Mouse (Mus musculus) myocyte (in vitro differentiated cells): ENCODE measurements around the gene Snapin. TPM values are rescaled to one million over a fixed set of nuclear protein-coding genes. Genes with fewer than 3 reads are reported as not detected.
A peak's percentile ranks its signal among the peaks of the same experiment; 100 is the strongest.

ENCODE experiments used
- H3K27me3 ChIP-seq: one replicate; pipeline ENCODE4 v1.6.1; 2011; ENCODE audit not compliant: control insufficient read depth, insufficient read depth, insufficient read length
- H3K36me3 ChIP-seq: one replicate; pipeline ENCODE4 v1.6.1; 2011; ENCODE audit not compliant: control insufficient read depth, insufficient read depth
- H3K4me2 ChIP-seq: one replicate; pipeline ENCODE4 v1.6.1; 2011; ENCODE audit warnings: low read depth, control low read depth
- H3K4me3 ChIP-seq: one replicate; pipeline ENCODE4 v1.5.1; 2011; ENCODE audit warnings: mild to moderate bottlenecking, control low read depth, moderate library complexity
- H3K79me2 ChIP-seq: one replicate; pipeline ENCODE4 v1.6.1; 2011; ENCODE audit not compliant: control insufficient read depth, insufficient read depth
- H3ac ChIP-seq: one replicate; pipeline ENCODE4 v1.6.1; 2011; ENCODE audit not compliant: control insufficient read depth, insufficient read length
- CEBPB ChIP-seq: IDR thresholded peaks from 2 replicates; pipeline ENCODE4 v1.6.1; 2011; ENCODE audit warnings: mild to moderate bottlenecking, moderate library complexity; ENCODE audit not compliant: poor library complexity, insufficient read depth, severe bottlenecking
- E2F4 ChIP-seq: IDR thresholded peaks from one replicate; pipeline ENCODE4 v1.6.1; 2011; ENCODE audit warnings: mild to moderate bottlenecking, control low read depth, moderate library complexity; ENCODE audit not compliant: insufficient read depth
- MAX ChIP-seq: IDR thresholded peaks from one replicate; pipeline ENCODE4 v1.6.1; 2011; ENCODE audit warnings: low read depth, mild to moderate bottlenecking, control low read depth
- MYOD1 ChIP-seq, 3 experiments: IDR thresholded peaks; one replicate each; pipeline ENCODE4 v1.6.1; 2011; ENCODE audit warnings: control low read depth in 2 of 3, low read depth in 2 of 3, mild to moderate bottlenecking in 2 of 3, moderate library complexity in 1 of 3; ENCODE audit not compliant: insufficient read length in 2 of 3, control insufficient read depth in 1 of 3
- MYOG ChIP-seq, 3 experiments: IDR thresholded peaks; one replicate each; pipeline ENCODE4 v1.6.1; 2011; ENCODE audit warnings: control low read depth in 2 of 3, low read depth in 2 of 3, mild to moderate bottlenecking in 2 of 3; ENCODE audit not compliant: insufficient read length in 2 of 3, control insufficient read depth in 1 of 3, insufficient read depth in 1 of 3
- POLR2A ChIP-seq: IDR thresholded peaks from one replicate; pipeline ENCODE4 v1.6.1; 2011; ENCODE audit warnings: low read depth, mild to moderate bottlenecking, control low read depth, moderate library complexity; ENCODE audit not compliant: insufficient read length
- POLR2AphosphoS2 ChIP-seq: IDR thresholded peaks from one replicate; pipeline ENCODE4 v1.6.1; 2011; ENCODE audit warnings: low read depth, control low read depth; ENCODE audit not compliant: insufficient read length
- REST ChIP-seq: IDR thresholded peaks from one replicate; pipeline ENCODE4 v1.6.1; 2011; ENCODE audit warnings: mild to moderate bottlenecking, control low read depth, moderate library complexity; ENCODE audit not compliant: insufficient read depth, insufficient read length
- SRF ChIP-seq: IDR thresholded peaks from one replicate; pipeline ENCODE4 v1.6.1; 2011; ENCODE audit warnings: low read depth; ENCODE audit not compliant: control insufficient read depth, insufficient read length
- TCF12 ChIP-seq: IDR thresholded peaks from one replicate; pipeline ENCODE4 v1.6.1; 2011; ENCODE audit warnings: mild to moderate bottlenecking, control low read depth; ENCODE audit not compliant: poor library complexity, insufficient read depth, severe bottlenecking
- TCF3 ChIP-seq: IDR thresholded peaks from one replicate; pipeline ENCODE4 v1.6.1; 2011; ENCODE audit warnings: low read depth, control low read depth; ENCODE audit not compliant: insufficient read length
- USF1 ChIP-seq: IDR thresholded peaks from one replicate; pipeline ENCODE4 v1.6.1; 2011; ENCODE audit warnings: low read depth, mild to moderate bottlenecking, control low read depth, moderate library complexity
- polyA plus RNA-seq: library from polyadenylated mRNA; unstranded; fragments of >200 nt; fragmentation: generic; extraction: Trizol; gene quantifications from one replicate; pipeline ENCODE4 v1.2.1, GENCODE M21; 2012; ENCODE audit warnings: missing spikeins

The Snapin gene
- polyA plus RNA-seq, 1 experiment, result 33.7 TPM

GRCm38 (mm10) chr3:90506362-90506761, 15.5 kb upstream of the Snapin start:
- peaks cover 61% of the 10 kb centered on the region for H3K79me2 ChIP-seq

DNA sequence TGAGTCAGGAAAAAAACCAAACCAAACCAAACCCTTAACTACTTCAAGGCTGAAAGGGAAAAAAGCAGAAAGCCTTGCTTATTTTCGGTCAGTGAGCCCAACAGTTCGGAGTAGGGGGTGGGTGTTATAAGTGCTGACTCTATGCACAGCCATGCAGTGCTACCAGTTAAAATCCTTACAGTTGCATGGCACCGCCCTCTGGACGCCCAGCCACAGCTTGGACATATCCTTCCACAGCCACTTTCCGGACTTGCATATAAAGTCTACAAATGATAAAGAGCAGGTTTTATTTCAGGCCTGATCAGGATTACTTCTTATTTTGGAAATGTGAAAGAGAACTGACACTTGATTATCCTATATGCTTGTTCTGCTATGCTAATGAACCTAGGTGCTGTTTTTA, 14.4 kb upstream of the Snapin start:
- Histone ChIP-seq H3K4me2 (no peak overlapping the region), H3K36me3 (peaks cover 72% of the 10 kb centered on the region), H3K79me2 (peaks cover 61% of the 10 kb centered on the region), H3K4me3 (no peak overlapping the region), H3K27me3 (no peaks in the 10 kb centered on the region), H3ac (no peak overlapping the region)
- TF ChIP-seq TCF12, result no peak
- no peak for TF ChIP-seq MYOG (IDR thresholded peaks at IDR 0.05; ENCODE audit: control insufficient read depth in 1 of 3, insufficient read depth in 1 of 3, insufficient read length in 2 of 3, low read depth in 2 of 3)
- no peak for TF ChIP-seq MYOD1 (IDR thresholded peaks at IDR 0.05; ENCODE audit: control insufficient read depth in 1 of 3, insufficient read length in 2 of 3, low read depth in 2 of 3)

More at GRCm38 (mm10) chr3:90506362-90506761, 15.5 kb upstream of the Snapin start:
- Histone ChIP-seq H3ac (no peak overlapping the region), H3K36me3 (peaks cover 64% of the 10 kb centered on the region), H3K4me3 (no peak overlapping the region), H3K4me2 (no peak overlapping the region), H3K27me3 (no peaks in the 10 kb centered on the region)
- TF ChIP-seq CEBPB (no peak), E2F4 (no peak), POLR2AphosphoS2 (no peak), REST (no peak), MYOD1 (IDR thresholded peaks at IDR 0.05; ENCODE audit: control insufficient read depth in 1 of 3, insufficient read length in 2 of 3, low read depth in 2 of 3) (no peak), POLR2A (no peak), USF1 (no peak), SRF (no peak), MAX (no peak), TCF3 (no peak), MYOG (IDR thresholded peaks at IDR 0.05; ENCODE audit: control insufficient read depth in 1 of 3, insufficient read depth in 1 of 3, insufficient read length in 2 of 3, low read depth in 2 of 3) (no peak), TCF12 (no peak)

DNA sequence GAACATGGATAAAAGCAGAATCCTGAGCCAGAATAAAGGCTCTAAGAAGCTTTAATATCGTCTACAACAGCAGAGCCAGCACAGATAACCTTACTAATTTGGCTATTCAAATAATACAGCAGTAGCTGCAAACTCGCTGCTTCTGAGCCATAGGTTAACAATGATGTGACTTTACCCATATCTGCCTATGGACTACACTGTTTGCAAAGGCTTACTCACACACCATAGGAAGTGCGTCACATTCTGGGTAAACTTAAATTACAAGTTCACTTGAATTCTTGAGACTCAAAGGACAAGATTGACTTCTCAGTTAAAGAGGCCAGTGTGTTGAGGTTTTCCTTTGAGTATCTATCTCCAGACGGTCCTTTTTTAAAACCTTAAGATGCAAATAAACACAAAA, 12.6 kb upstream of the Snapin start:
- Histone ChIP-seq H3K27me3 (no peaks in the 10 kb centered on the region), H3ac (no peak overlapping the region), H3K4me3 (no peak overlapping the region), H3K36me3 (peaks cover 84% of the 10 kb centered on the region), H3K79me2 (peaks cover 55% of the 10 kb centered on the region), H3K4me2 (no peak overlapping the region)
- no peak for TF ChIP-seq E2F4
- TF ChIP-seq MYOG (IDR thresholded peaks at IDR 0.05; ENCODE audit: control insufficient read depth in 1 of 3, insufficient read depth in 1 of 3, insufficient read length in 2 of 3, low read depth in 2 of 3), result no peak
- no peak for TF ChIP-seq TCF12
- TF ChIP-seq REST, result no peak
- no peak for TF ChIP-seq TCF3
- no peak for TF ChIP-seq SRF
- TF ChIP-seq MAX, result no peak
- no peak for TF ChIP-seq POLR2AphosphoS2
- no peak for TF ChIP-seq USF1
- TF ChIP-seq MYOD1 (IDR thresholded peaks at IDR 0.05; ENCODE audit: control insufficient read depth in 1 of 3, insufficient read length in 2 of 3, low read depth in 2 of 3), result no peak
- no peak for TF ChIP-seq CEBPB

- Histone ChIP-seq H3ac (no peak overlapping the region), H3K79me2 (no peaks in the 10 kb centered on the region), H3K4me3 (no peak overlapping the region), H3K36me3 (peaks cover 53% of the 10 kb centered on the region), H3K27me3 (no peaks in the 10 kb centered on the region), H3K4me2 (no peak overlapping the region)
- TF ChIP-seq TCF3 (no peak), E2F4 (no peak), CEBPB (no peak), POLR2A (no peak), MAX (no peak), REST (no peak), MYOG (IDR thresholded peaks at IDR 0.05; ENCODE audit: control insufficient read depth in 1 of 3, insufficient read depth in 1 of 3, insufficient read length in 2 of 3, low read depth in 2 of 3) (no peak), MYOD1 (IDR thresholded peaks at IDR 0.05; ENCODE audit: control insufficient read depth in 1 of 3, insufficient read length in 2 of 3, low read depth in 2 of 3) (no peak), USF1 (no peak), POLR2AphosphoS2 (no peak), TCF12 (no peak), SRF (no peak)
Observed at GRCm38 (mm10) chr3:90497597-90497996, 6.8 kb upstream of the Snapin start.

- Histone ChIP-seq H3ac (no peak overlapping the region), H3K4me2 (no peak overlapping the region), H3K79me2 (no peaks in the 10 kb centered on the region), H3K36me3 (peaks cover 37% of the 10 kb centered on the region), H3K27me3 (no peaks in the 10 kb centered on the region), H3K4me3 (no peak overlapping the region)
- TF ChIP-seq MAX (no peak), SRF (no peak), REST (no peak), MYOD1 (IDR thresholded peaks at IDR 0.05; ENCODE audit: control insufficient read depth in 1 of 3, insufficient read length in 2 of 3, low read depth in 2 of 3) (no peak), TCF3 (no peak), CEBPB (no peak), POLR2AphosphoS2 (peak; percentile 70), MYOG (IDR thresholded peaks at IDR 0.05; ENCODE audit: control insufficient read depth in 1 of 3, insufficient read depth in 1 of 3, insufficient read length in 2 of 3, low read depth in 2 of 3) (no peak), E2F4 (no peak), USF1 (no peak), TCF12 (no peak), POLR2A (peak; percentile 17)
Observed at GRCm38 (mm10) chr3:90495850-90496525, 5.2 kb upstream of the Snapin start.
